Mouse (Mus musculus) hindlimb bud, embryonic 11.5 days (tissue): ENCODE data around the gene Xdh.

Experiments
- DNase-seq: peaks from one replicate; pipeline ENCODE4 v3.0.0-alpha.2; 2012; ENCODE audit warnings: low read depth, low spot score; ENCODE audit errors: extremely low spot score

The Xdh gene

GRCm38 (mm10) chr17:73944661-73945060 is 5.3 kb downstream of the Xdh start:
- no peak for DNase-seq

- DNase-seq, result no peak
Observed at GRCm38 (mm10) chr17:73942268-73942962, 7.6 kb downstream of the Xdh start.

GRCm38 (mm10) chr17:73941816-73942215 is 8.2 kb downstream of the Xdh start:
- DNase-seq, result no peak

- DNase-seq, result no peak
Observed at GRCm38 (mm10) chr17:73937073-73937472, 12.9 kb downstream of the Xdh start.

GRCm38 (mm10) chr17:73935163-73935562 is 14.8 kb downstream of the Xdh start:
- DNase-seq, result no peak

- DNase-seq, result no peak
Observed at GRCm38 (mm10) chr17:73934281-73934680, 15.7 kb downstream of the Xdh start.

- DNase-seq, result no peak
Observed at GRCm38 (mm10) chr17:73933616-73934015, 16.4 kb downstream of the Xdh start.

GRCm38 (mm10) chr17:73932497-73933059 is 17.4 kb downstream of the Xdh start:
- DNase-seq, result no peak

GRCm38 (mm10) chr17:73919520-73919919 is 30.5 kb downstream of the Xdh start:
- no peak for DNase-seq

- DNase-seq, result no peak
Observed at GRCm38 (mm10) chr17:73918944-73919381, 31.0 kb downstream of the Xdh start.

- DNase-seq, result no peak
Observed at GRCm38 (mm10) chr17:73918138-73918537, 31.9 kb downstream of the Xdh start.

GRCm38 (mm10) chr17:73917713-73918112 is 32.3 kb downstream of the Xdh start:
- DNase-seq, result no peak

- DNase-seq, result no peak
Observed at GRCm38 (mm10) chr17:73914730-73915129, 35.3 kb downstream of the Xdh start.

- DNase-seq, result no peak
Observed at GRCm38 (mm10) chr17:73906076-73906475, 43.9 kb downstream of the Xdh start.

GRCm38 (mm10) chr17:73905043-73905750 is 44.8 kb downstream of the Xdh start:
- no peak for DNase-seq

GRCm38 (mm10) chr17:73903121-73903520 is 46.9 kb downstream of the Xdh start:
- no peak for DNase-seq

- DNase-seq, result peak; percentile 37
Observed at GRCm38 (mm10) chr17:73902234-73902636, 47.8 kb downstream of the Xdh start.

- no peak for DNase-seq
Observed at GRCm38 (mm10) chr17:73894399-73894798, 55.6 kb downstream of the Xdh start.

- no peak for DNase-seq
Observed at GRCm38 (mm10) chr17:73893822-73894221, 56.2 kb downstream of the Xdh start.

GRCm38 (mm10) chr17:73893207-73893606 is 56.8 kb downstream of the Xdh start:
- no peak for DNase-seq

- no peak for DNase-seq
Observed at GRCm38 (mm10) chr17:73891590-73891989, 58.4 kb downstream of the Xdh start.
